Mouse (Mus musculus) cortical plate, adult 2 months (tissue): ENCODE measurements around the gene Armc6.

Source experiments
- CTCF ChIP-seq: fragments of 200-500 bp; IDR thresholded peaks from 2 replicates; pipeline ENCODE4 v1.5.1; 2011; ENCODE audit warnings: mild to moderate bottlenecking, control low read depth, low read length; ENCODE audit not compliant: insufficient read depth; ENCODE audit errors: extremely low read depth
- POLR2A ChIP-seq: fragments of 200-500 bp; IDR thresholded peaks from 2 replicates; pipeline ENCODE4 v1.6.1; 2011; ENCODE audit warnings: mild to moderate bottlenecking, low read length, control low read depth; ENCODE audit not compliant: insufficient read depth; ENCODE audit errors: extremely low read depth

DNA sequence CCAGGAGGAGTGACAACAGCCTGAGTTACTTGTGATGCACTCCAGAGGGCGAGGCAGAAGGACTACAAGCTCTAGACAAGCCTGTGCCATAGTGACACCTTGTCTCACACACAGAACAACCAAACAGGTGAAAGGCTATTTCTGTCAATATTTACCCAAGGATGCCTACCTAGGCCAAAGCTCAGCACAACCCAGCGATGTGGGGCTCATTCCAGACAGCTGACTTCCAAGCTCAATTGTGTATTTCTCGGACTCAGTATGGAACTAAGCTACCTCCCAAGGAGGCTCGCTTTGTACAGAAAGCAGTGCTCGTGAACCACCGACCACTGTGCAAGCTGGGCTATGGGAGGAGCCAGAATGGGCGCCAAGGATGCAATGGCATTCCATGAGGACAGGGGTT is 36.7 kb downstream of the Armc6 start:
- TF ChIP-seq POLR2A (no peak), CTCF (no peak)
